Mouse (Mus musculus) kidney, adult 18-20 months (tissue): ENCODE measurements around the gene Dgki.
A peak's percentile ranks its signal among the peaks of the same experiment; 100 is the strongest.

Source experiments
- DNase-seq: peaks from one replicate; pipeline ENCODE4 v3.0.0; 2021

Dgki gene

DNA sequence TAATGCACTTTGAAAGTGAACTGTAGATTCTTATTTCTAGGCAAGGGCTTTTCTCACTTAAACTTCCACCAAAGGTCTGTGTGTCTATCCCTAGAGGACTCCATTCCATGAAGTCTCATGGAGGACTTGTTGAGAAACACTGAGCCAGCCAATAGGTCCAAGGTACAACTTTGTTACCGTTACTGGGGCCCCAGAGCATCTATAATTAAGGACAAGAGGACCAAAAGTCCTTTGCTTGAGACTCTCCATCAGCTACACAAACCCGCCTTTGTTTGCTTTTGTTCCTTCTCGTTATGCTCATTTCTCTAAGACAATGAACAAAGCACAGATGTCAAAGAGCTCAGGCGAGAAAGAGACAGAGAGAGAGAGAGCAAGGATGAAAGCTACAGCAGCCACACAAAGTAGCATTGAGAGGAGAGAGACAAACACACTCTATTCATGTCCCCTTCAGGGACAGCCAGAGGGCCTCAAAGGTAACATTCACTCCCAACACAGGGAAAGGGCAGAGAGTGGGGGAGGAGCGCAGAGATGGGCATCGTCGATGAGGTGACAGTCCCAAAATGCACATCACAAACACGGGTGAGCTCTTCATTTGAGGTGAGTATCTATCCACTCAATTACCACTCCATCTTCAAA, 396.7 kb downstream of the Dgki start:
- DNase-seq: no peak

GRCm38 (mm10) chr6:36899872-36900271, 400.1 kb downstream of the Dgki start:
- DNase-seq: no peak

GRCm38 (mm10) chr6:36898412-36898811, 401.6 kb downstream of the Dgki start:
- no peak for DNase-seq

DNA sequence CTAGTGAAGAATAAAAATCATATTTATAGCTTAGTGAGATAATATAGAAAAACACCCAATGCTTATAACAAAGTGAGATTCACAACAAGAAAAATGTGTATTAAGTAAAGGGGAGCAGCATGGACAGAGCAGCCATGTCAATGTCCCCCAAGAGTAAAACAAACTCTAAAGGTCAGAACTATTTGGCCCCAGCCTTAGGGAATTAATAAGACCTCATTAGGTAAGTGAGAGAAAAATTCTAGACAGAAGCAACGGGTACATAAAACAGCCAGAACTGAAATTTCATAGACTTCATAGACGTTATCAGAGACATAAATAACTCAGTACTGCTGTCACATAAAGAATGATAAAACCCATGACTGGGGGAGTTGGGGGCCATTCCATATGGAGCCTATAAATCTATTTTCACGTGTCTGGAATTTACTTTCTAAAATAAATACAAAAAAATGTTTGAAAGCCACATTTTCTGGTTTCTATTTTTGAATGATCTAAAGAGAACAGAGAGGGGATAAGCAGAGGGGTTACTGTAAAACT, 402.3 kb downstream of the Dgki start:
- DNase-seq: no peak

DNA sequence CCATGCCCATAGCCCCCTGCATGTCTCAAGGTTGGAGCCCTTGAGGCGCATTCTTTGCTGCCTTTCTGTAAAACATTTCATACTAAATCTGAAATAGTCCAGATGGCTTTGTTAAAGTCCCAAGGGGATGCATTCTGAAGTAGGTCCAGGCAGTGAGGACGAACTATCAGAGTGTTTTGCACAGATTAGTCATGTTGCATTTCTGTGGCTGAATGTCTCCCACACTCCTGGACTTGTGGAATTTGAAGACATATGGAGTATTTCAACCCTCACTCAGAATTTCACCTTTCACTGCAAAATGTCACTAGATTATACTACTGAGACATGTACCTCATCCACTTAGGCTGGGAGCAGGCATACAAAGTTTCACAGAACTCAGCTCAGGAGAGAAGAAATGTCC, 403.3 kb downstream of the Dgki start:
- no peak for DNase-seq

GRCm38 (mm10) chr6:36891820-36892219, 408.2 kb downstream of the Dgki start:
- no peak for DNase-seq

- DNase-seq: no peak
Measured at GRCm38 (mm10) chr6:36890776-36891175, 409.2 kb downstream of the Dgki start.

GRCm38 (mm10) chr6:36890296-36890695, 409.7 kb downstream of the Dgki start:
- peak; percentile 39 for DNase-seq

GRCm38 (mm10) chr6:36881309-36881708, 418.7 kb downstream of the Dgki start:
- no peak for DNase-seq

- no peak for DNase-seq
Measured at GRCm38 (mm10) chr6:36880643-36881263, 419.2 kb downstream of the Dgki start.

DNA sequence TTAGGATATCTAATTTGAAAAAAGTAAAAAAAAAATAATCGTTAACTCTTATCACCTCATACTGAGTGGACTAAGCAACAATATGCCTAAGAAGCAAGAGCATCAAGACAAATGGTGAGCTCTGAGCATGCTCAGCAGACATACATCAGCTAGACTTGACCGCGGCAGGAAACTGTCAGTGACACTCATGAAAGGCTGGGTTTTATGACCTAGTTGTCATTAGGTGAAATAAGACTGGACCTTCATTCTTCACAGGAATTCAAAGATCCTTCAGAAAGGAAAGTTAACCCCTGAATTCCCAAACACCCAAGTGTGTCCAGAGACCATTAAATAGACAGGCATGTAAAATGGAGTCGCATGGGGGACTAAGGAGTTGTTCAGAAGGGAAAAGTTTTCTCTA, 422.6 kb downstream of the Dgki start:
- no peak for DNase-seq

GRCm38 (mm10) chr6:36876426-36876825, 423.6 kb downstream of the Dgki start:
- DNase-seq: no peak

DNA sequence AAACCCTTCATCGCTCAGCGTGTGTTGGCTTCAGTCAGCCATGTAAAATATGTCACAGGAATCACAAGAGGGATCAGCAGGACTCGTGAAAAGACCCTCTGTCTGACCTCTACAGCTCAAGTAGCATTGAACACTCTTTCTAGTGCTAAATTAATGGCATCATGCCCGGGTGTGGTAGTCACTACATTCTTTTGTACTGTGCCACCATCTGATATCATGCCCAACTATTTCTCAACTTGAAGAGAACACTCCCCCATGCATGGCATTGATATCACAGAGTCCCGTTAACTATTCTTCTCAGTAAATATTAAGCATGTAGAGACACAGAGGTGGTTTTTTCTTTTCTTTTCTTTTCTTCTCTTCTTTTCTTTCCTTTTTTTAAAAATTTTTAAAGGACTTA, 424.1 kb downstream of the Dgki start:
- no peak for DNase-seq

- no peak for DNase-seq
Measured at GRCm38 (mm10) chr6:36872876-36873275, 427.1 kb downstream of the Dgki start.

DNA sequence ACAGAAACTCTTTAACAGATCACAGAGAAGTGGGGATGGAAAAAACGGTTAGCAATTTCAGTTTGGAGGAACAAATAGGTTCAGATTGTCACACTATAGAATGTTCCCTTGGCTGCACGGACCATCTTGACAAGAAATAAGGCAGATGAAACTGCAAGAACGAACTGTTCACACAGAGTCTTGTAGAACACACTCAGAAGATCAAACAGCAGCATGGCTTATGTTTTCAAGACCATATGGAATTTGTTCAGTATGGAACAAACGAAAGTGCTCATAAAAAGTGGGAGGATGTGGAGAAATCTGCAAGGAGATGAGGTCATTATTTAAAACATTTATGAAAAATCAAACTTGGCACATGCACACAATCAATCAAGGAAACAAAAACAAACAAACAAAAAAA, 431.8 kb downstream of the Dgki start:
- no peak for DNase-seq

DNA sequence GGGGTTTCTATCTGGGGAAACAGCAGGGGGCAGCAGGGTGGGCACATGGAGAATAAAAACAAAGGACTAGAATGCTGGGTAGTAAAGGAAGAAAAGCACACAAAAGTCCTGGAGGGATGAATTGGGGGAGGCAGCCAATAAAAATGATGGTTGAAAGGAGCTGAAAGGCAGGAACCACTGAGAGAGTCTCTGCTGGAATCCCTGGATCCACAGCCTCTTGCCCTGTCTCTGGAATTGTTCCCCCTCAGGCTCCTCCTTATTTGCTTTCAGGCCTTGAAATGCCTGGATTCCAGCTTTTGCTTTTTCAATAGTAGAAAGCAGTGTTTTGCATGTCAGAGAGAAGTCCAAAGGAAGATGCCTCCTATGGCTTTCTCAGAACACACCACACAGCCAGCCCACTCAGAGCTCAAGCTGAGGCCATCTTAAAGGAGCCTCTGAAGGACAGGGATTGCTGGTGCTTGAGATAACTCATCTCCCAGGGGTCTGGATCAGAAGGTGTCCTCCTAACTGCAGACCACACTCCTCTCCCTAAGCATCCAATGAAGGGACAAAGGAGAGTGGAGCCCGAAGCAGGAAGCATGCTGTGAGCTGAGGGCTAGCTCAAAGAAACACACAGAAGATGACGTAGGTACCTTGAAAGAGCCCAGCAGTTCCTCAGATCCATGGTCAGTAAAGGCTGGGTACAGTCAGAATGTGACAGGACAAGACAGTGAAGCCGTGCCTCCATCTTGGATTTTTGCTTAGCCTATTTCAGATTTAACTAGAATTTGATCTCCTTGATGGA, 441.5 kb downstream of the Dgki start:
- DNase-seq: no peak

DNA sequence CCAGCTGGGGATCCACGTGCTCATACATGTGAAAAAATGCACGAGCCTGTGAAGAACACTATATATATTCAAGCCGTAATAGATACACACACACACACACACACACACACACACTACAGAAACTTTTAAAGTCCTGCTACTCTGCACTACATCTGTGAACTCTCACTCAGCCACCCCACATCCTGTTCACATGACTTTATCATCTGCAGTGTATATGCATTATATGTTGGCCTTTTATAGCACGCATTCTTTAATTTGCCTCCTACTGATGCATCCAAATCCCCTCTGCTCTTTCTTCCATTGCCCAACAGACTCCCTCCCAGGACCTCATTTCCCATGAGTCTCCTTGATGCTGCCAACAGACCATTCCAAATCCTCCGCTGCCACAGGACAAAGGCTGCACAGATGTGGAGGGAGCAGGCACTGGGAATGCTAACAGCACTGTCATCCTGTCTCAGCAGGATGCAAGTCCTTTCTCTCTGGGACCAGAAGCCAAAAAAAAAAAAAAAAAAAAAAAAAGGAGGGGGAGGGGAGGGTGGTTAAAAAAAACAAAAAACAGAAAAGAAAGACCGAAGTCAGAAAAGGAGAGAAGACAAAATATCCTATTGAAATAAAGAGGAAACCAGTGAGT, 442.2 kb downstream of the Dgki start:
- no peak for DNase-seq

GRCm38 (mm10) chr6:36850422-36851129, 449.4 kb downstream of the Dgki start:
- DNase-seq: no peak

GRCm38 (mm10) chr6:36845288-36845687, 454.7 kb downstream of the Dgki start:
- DNase-seq: no peak

- DNase-seq: no peak
Measured at GRCm38 (mm10) chr6:36844258-36844657, 455.7 kb downstream of the Dgki start.

GRCm38 (mm10) chr6:36843031-36843488, 456.9 kb downstream of the Dgki start:
- DNase-seq: no peak

GRCm38 (mm10) chr6:36842101-36842922, 457.7 kb downstream of the Dgki start:
- no peak for DNase-seq
